Mouse (Mus musculus) skeletal muscle tissue, adult 2 months (tissue): ENCODE measurements around the gene Fam214a.
A peak's percentile ranks its signal among the peaks of the same experiment; 100 is the strongest.

ENCODE experiments used
- DNase-seq: peaks from one replicate; pipeline ENCODE4 v3.0.0-alpha.2; 2012; ENCODE audit warnings: low read depth, low spot score

Fam214a gene

DNA sequence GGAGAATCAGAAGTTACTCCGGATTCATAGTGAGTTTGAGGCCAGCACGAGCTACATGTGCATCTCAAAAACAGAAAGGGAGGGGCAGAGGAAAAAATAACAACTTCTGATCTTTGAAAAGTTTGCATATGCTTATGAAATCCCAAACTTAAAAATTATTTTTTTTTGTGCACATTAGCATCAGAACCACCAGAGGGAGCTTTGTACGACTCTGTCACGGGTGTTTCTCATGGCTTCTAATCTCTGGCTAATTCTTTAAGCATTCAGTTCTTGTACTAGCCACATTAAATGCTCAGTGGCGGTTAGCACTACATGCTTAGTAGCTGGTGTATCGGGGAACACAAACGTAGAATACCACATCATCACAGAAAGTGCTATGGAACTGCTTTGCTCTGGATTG, 80.5 kb downstream of the Fam214a start:
- no peak for DNase-seq

DNA sequence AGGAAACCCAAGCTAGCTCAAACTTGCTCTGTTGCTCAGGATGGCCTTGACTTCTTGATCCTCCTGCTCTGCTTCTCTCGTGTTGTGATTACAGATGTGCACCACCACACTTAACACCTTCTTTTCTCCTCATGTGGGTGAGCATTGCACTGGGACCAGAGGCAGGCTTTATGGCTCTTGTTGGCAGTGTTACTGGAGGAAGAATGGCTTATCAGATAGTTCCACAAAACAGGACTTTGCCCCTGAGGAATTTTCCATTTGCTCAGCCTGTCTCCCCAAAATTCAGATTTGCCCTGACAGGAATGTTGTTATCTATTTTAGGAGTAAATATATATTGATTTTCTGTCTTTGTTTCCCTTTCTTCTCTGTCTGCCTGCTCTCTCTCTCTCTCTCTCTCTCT, 82.0 kb downstream of the Fam214a start:
- no peak for DNase-seq

DNA sequence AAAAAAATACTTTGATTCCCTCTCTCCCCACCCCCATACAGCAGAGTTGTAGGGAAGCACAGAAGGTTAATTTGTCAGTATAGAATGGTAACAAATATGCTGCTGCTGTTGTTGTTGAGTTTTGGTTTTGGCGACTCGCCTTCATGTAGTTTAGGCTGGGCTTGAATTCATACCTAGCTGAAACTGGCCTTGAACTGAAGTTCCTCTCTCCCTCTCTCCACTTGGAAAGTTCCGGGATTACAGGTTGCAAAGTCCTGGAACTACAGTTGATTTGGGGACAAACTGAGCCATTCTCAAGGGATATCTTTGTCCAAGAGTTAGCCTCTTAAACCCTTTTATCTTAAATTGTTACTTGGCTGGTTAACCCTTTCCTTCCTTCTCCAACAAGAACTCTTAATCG, 83.3 kb downstream of the Fam214a start:
- no peak for DNase-seq

DNA sequence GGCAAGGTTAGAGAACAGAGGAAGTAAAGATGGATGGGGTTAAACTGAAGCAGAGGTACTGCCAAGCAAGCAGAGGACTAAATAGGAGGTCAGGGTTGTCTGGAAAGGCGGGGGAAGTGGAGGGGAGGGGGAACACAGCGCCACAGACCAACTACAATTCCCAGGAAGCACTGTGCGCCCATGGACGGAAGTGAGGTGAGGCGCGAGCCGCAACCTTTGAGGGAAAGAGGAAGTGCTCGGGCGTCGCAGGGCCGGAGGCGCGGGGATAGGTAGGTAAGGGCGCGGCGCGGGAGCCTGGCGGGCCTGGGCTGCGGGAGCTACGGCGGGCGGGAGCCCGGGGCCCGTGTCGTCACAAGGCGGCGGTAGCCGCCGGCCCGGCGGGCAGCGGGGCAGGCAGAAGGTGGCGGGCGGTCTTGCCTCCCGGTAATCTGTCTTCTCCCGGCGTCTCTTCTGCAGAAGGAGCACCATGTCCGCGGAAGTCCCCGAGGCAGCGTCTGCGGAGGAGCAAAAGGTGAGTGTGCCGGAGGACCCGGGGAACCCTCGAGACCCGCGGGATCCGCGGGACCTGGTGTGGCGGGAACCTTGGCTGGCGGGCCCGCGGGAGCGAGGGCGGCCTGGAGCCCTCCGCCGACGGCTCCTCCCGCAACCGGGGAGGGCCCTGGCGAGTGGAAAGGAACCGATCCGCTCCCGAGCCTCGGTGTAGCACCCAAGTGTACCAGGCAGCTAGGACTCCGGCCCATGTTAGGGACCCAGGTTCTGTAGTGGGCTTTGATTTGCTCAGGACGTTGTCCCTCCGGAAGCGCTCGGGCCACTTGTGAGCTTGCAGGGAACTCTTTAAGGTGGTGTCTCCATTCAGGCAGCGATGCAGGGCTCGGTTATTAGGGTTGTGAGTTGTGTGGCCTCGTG, 85.0 kb downstream of the Fam214a start, which contains the start of gene Arpp19:
Gene Arpp19, plus strand, starts transcription at position 164 of the 906 bp plus-strand sequence.
- peak; percentile 68 for DNase-seq

DNA sequence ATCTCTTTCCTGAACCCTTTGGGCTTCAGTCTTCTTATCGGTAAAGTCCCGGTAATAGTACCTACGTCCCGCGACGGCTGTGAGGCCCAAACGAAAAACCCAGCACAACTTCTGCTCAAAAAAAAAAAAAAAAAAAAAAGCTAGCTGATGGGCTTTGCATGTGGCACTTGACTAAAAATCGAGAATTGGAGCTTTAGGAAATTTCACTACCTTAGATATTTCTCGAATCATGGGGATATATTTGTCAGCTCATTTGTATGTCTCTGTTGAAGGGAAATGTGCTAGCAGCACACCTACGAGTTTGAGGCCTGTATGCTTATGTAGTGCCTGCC, 85.6 kb downstream of the Fam214a start:
- DNase-seq: no peak

DNA sequence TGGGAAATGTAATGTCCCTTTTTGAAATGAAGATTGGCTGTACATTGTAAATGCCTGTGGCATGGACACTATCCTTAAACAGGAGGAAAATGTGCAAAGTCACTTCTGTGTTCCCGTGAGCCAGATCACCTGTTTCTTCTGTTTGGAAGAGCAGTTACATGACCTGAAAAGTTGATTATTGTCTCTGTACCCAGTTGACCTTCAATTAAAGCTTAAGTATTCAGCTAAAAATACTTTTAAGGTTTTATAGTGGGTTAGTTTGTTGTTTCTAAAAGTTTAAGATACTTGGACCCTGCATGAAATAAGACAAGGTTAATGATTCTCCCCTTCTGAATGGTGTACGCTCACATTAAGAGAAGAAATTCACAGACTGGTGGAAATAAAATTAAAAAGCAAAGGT, 87.9 kb downstream of the Fam214a start:
- no peak for DNase-seq

DNA sequence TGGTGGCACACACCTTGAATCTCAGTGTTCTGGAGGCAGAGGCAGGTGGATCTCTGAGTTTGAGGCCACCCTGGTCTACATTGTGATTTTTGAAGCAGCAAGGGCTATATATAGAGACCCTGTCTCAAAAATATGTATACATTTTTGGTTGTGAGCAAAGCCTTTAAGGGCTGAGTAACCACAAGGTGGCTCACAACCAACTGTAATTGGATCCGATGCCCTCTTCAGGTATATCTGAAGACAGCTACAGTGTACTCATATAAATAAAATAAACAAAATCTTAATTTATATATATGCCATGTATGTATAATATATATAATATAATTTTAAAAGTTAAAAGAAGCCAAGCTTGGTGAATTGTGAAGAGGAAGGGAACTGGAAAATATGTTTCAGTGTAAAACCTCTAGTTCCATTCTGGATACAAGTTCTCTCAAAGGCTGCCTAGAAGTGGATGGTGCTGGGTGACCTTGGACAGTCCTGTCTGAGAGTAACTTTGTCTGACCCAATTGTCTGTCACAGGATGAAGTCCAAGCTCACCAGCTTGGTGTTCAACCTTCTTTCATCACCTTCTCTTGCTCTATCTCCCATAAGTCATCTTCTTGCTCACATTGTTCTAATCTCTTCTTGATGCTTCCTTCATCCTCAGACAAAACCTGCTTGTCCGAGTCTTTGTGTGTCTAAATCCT, 89.3 kb downstream of the Fam214a start:
- DNase-seq: no peak

DNA sequence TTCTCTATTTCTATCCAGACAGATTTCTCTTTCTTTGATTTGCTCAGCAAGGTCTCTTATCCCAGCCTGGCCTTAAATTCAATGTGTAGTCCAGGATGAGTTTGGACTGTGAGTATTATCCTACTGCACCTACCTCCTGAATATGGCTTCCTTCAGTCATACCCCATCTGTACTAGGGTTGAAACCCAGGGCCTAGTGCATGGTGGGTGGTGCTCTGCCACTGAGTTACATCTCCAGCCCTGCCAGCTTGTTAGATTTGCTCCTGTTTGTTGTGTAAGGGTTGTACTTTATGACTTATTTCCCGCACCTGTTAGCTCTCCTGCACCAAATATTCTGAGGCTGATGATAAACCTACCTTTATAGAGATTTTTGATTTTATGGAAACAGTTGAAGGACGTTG, 90.5 kb downstream of the Fam214a start:
- no peak for DNase-seq

DNA sequence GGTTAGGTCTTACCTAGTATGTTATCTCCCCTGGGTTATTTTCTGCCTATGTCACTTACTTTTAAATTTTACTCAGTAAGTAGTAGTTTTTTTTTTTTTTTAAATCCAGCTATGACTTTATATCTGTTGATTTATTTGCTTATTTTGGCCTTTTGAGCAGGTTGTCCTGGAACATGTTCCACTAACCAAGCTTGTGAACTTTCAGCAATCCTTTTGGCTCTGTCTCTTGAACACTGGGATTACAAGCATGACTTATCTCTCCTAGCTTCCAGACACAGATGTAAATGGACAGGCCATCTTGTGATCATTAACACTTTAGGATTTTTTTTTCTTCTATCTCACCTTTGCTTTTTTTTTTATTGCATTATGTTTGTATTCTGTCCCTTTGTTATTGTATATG, 94.4 kb downstream of the Fam214a start:
- no peak for DNase-seq

DNA sequence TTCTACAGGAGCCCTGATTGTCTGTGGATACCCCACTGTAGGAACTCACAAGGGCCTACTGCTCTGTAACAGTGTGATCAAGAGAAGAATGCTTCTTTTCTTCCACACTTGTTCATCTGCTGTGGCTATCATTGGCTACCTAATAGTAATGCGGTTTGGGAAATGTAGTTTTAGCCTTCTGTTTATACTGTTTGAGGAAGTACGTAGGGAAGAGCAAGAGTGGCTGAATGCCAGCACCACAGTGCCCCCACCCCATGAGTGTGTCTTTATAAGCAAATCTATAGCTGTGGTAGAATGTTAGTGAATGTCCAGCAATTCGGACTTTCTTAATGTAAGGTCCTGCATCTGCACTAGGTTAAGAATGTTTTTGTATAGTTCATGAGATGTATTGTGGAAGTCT, 96.4 kb downstream of the Fam214a start:
- DNase-seq: no peak

DNA sequence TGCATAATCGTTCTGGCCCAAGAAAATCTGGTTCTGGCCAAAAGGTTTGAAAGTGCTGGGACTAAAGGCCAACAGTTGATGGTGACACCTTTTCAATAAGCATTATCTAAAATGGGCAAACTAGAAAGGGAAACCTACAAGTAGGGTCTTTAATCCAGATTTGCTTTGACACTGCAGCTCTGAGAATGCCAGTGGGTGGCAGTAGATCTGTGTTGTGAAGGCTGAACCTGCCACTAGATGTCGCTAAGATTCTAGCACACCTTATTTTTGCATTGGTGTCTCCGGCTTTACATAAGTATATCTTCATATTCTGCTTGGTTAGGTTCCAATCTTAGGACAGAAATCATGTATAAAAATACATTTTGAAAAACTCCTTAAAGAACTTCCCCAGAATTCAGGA, 97.3 kb downstream of the Fam214a start:
- peak; percentile 57 for DNase-seq

DNA sequence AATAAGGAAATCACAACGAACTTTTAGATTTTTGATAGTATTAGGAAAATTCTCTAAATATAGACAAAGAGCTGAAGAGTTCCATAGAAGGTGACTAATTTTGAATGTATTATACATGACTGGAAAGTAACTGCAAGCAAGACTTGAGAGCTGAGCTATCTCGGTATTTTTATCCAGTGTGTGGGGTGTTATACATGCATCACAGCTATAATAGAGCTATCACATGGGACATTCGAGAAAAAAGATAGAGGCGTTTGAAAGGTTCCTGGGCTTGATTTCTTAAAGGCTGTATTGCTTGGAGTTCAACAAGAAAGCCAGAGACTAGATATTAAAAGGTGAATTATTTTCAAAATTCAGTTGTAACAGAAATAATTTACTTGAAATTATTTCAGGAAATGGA, 99.2 kb downstream of the Fam214a start:
- DNase-seq: no peak

DNA sequence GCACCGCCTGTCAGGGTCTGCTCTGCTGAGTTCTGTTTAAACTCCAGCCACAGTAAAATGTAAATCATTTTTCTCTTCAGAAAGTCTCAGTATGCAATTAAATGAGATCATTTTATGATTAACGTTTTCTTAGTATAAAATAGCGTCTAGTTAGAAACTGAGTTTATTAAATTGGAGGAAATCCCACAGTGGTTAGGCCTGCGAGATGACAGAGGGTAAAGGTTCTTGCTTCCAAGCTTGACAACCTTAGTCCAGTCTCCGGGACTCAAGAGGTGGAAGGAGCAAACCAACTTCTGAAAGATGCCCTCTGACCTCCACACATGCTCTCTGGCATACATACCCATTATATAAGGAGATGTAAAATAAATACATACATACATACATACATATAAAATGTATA, 102.4 kb downstream of the Fam214a start:
- no peak for DNase-seq

DNA sequence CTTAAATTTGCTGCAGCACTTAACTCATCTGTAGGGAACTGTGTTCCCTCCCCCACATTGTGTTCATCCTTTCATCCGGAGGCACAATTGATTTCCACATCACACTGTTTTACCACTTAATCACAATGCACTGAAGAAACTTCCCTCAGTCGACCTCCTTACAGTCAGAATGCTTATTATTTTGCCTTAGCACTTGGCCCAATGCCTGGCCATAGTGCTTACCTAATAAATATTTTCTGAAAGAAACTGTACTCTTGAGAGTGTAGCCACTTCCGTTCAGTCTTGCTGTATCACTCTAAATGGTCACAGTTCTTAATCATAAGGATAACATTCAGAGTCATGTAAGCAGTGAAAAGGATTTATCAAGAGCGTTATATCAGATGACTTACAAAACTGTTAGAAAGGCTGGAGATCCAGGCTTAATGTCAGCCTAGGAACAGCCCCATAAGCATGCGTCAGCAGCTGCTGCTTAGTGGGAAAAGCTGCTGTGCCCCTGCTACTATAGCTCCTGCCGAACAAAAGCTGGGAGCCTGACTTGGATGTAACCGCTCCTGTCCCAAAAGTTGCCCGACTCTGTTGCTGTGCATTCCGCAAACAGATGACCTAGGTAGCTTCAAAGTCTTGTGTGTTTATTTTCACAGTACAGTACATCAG, 112.1 kb downstream of the Fam214a start:
- DNase-seq: no peak

DNA sequence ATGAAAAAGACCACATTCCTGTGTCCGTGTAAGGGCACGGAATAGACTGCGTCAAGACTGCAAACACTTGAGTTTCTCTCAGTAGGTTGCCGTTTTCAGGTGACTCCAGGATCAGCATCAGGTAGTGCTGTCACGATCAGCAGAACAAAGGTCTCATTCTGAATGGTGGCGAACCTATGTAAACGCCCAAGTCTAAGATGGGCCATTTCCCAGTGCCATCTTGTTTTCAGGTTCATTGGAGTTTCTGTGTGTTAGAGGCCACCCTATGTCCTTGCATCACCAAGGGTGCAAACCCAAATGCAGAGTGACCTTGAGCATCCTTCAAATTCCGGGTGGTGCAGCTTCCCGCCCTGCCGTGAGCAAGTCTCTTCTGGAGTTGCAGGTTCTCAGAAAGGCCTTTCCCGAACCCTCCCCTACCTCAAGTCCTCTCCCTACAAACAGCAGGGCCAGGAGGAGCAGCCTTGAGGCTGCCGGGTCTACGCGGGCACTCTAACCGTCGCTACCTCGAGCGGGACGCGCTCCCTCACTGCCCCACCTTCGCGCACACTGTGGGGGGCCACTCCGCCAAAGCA, 117.9 kb downstream of the Fam214a start, which contains the start of gene Myo5a:
Gene Myo5a, plus strand, starts transcription at position 559 of the 572 bp plus-strand sequence.
- no peak for DNase-seq

DNA sequence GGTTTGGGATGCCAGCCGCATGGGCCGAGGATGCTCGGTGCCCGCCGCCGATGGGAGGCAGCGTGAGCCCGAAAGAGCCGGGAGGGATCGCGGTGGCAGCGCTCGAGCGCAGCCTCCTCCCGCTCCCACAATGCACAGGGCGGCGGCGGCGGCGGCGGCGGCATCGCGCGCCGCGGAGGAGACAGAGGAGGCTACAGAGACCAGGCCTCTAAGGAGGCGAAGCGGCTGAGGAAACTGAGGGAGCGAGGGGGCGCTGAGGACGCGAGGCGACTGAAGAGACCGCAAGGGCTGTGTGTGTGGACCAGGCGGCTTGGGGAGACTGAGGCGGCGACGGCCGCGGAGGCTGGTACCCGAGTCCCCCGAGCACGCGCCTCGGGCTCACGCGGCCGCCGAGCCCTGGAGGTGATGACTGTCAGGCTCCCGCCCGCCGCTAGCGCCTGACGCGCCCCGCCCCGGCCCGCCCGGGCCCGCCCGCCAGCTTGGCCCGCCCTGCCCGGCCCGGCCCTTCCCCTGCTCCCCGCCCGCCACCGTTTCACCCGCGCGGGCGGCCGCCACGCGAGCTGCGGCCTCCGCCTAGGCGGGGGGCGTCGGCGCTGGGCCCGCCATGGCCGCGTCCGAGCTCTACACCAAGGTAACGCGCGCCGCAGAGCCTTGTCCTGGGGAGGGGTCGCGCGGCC, 118.5 kb downstream of the Fam214a start:
- DNase-seq: peak; percentile 32

DNA sequence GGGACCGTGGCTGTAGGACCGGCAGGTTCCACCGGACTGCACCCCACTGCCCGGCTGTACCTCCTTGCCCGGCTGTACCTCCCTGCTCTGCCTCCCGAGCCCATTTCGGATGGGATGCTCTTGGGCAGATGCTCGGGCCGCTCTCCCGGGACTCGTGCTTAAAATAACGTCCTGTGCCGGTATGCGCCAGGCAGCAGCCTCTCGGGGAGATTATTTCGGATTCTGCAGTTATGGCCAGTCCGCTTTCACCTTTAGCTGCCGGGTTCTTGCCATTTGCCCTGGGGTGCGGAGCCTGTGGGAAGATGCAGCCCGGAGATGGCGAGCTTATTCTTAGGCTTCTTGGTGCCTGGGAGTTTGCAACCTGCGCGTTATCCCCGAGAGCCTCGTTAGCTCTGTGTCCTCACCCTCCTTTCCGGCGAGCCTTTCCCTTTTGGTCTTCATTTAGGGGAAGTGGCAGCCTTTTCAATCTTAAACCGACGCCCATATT, 119.1 kb downstream of the Fam214a start:
- DNase-seq: no peak

DNA sequence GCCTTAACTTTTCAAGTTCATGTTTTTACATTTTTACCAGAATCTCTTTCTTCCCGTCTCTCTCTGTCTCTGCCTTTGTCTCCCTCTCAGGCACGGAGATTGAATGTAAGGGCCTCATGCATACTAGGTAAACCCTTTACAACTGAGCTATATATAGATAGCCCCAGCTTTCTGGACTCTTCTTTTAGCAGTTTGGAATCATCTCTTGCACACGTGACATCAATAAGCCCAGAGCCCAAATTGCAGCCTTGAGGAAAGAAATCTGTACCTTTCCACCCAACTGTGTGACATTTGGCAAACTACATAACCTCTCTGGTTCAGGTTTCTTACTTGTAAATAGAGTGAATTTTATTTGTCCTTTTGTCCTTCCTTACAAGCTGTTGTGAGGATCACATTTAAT, 119.7 kb downstream of the Fam214a start:
- DNase-seq: no peak

DNA sequence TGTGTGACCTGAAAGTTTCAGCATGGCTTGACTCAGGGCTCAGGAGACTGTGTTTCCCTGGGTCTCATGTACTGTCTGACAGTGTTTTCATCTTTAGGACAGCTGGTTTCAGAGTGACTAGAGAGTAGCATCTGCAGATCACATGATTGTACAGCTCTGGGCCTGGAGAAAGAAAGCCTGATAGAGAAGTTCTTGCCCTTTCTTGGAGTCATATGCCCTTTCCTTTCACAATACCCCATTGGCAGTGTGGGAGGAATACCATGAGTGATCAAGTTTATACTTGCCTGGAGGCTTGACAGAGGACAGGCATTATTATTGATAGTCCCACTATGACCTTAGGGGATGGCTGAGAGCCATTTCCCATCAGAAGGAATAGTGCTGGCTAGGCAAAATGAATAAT, 124.5 kb downstream of the Fam214a start:
- DNase-seq: peak; percentile 13
